Mouse (Mus musculus) embryonic facial prominence, embryonic 13.5 days (tissue): Measurements from ENCODE around the gene Aldh3b3. TPM values are rescaled to one million over a fixed set of nuclear protein-coding genes. Genes with fewer than 3 reads are reported as not detected.

ENCODE experiments used
- ATAC-seq: fragments of 200-750 bp; cut with Nextera tagmentation; 2 replicates; pipeline ENCODE4 v1.8.0; 2017; ENCODE audit warnings: low read depth; ENCODE audit not compliant: insufficient number of reproducible peaks, insufficient read depth, low FRiP score, low TSS enrichment
- H3K27ac ChIP-seq: fragments of 300-500 bp; sonication (generic); 2 replicates; pipeline ENCODE4 v1.5.1; 2015; ENCODE audit warnings: moderate library complexity, mild to moderate bottlenecking, inconsistent platforms
- H3K27me3 ChIP-seq: fragments of 300-500 bp; sonication (generic); 2 replicates; pipeline ENCODE4 v1.6.1; 2015; ENCODE audit warnings: mild to moderate bottlenecking, inconsistent platforms
- H3K36me3 ChIP-seq: fragments of 300-500 bp; sonication (generic); 2 replicates; pipeline ENCODE4 v1.6.1; 2015; ENCODE audit warnings: mild to moderate bottlenecking, inconsistent platforms
- H3K4me1 ChIP-seq: fragments of 300-500 bp; sonication (generic); 2 replicates; pipeline ENCODE4 v1.6.1; 2015; ENCODE audit warnings: inconsistent platforms
- H3K4me2 ChIP-seq: fragments of 300-500 bp; sonication (generic); 2 replicates; pipeline ENCODE4 v1.6.1; 2015; ENCODE audit warnings: moderate library complexity, mild to moderate bottlenecking, inconsistent platforms
- H3K4me3 ChIP-seq: fragments of 300-500 bp; sonication (generic); 2 replicates; pipeline ENCODE4 v1.5.1; 2015; ENCODE audit warnings: mild to moderate bottlenecking, inconsistent platforms
- H3K9ac ChIP-seq: fragments of 300-500 bp; sonication (generic); 2 replicates; pipeline ENCODE4 v1.6.1; 2015; ENCODE audit warnings: mild to moderate bottlenecking, inconsistent platforms
- H3K9me3 ChIP-seq: fragments of 300-500 bp; sonication (generic); 2 replicates; pipeline ENCODE4 v1.6.1; 2016; ENCODE audit warnings: inconsistent platforms
- WGBS: fragments of 180-500 bp; shearing (Covaris S2); methylation state at CpG from one replicate; pipeline ENCODE4 v1.1.7; 2015; ENCODE audit warnings: mixed read lengths; 5-methylcytosine and 5-hydroxymethylcytosine counted together
- polyA plus RNA-seq: library from polyadenylated mRNA; unstranded; fragments of >200 nt; fragmentation: Nextera tagmentation; extraction: Ambion mirVana; gene quantifications from 2 replicates; pipeline ENCODE4 v1.2.1, GENCODE M21; 2015

Gene Aldh3b3
- polyA plus RNA-seq, 1 experiment from 2014 or later: 0.24 TPM

DNA sequence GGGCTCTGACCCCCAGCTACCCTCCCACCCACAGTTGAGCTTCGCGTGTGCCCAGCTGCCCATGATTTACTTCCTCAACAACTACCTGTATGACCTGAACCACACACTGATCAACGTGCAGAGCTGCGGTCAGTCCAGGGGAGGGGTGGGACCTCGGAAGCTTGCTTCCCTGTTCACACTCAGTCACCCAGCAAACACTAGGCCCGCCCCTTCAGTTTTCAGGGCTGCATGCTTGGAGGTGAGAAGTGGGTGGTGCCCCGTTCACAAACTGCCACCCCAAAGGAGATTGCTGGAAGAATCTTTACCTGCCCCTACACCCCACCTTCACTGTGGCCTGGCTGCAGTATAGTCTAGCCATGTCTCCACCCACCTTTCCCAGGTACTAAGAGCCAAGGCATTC, 16.1 kb upstream of the Aldh3b3 start:
- Histone ChIP-seq H3K9ac (no peak overlapping the region), H3K4me3 (no peak overlapping the region), H3K4me2 (no peak overlapping the region), H3K36me3 (no peaks in the 10 kb centered on the region), H3K27ac (no peak overlapping the region), H3K4me1 (peaks cover 4% of the 10 kb centered on the region; the same call in 1 of the 2 replicates), H3K9me3 (no peaks in the 10 kb centered on the region), H3K27me3 (no peaks in the 10 kb centered on the region)
- ATAC-seq: no peak
- WGBS: 81% methylated on average over 7 of the region's 7 CpGs

DNA sequence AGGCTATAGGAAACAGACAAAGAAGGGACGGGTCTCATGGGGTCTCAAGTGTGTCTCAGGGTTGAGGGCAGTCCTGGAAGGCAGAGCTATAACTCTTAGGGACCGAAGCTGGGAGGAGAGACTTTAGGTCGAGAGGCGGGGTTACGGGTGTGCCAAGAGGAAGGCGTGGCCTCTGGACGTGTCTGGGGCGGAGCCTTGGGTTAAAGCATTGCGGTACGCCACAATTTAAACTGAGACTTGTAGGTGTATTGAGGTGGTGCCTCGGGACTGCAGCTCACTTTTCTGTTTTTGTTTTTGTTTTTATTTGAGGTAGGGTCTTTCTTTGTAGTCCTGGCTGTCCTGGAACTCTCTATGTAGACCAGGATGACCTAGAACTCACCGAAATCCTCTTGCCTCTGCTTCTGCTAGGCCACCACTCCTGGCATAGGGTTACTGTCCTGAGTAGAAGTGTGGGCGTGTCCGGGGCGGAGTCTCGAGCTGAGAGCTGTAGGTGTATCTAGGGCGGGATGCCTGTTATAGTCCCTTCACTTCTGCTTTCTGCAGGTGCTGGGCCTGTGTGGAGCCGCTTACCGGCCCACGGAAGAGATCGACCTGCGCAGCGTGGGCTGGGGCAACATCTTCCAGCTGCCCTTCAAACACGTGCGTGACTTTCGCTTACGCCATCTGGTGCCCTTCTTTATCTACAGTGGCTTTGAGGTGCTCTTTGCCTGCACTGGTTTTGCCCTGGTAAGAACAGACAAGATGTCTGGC, 15.3 kb upstream of the Aldh3b3 start:
- H3K9me3 ChIP-seq: no peaks in the 10 kb centered on the region
- H3K4me1 ChIP-seq: peaks cover 4% of the 10 kb centered on the region; the same call in 1 of the 2 replicates
- WGBS: 25% methylated on average over 27 of the region's 27 CpGs
- ATAC-seq: no peak
- H3K4me2 ChIP-seq: peak overlapping the region; percentile 33; the same call in 1 of the 2 replicates
- no peak overlapping the region for H3K27ac ChIP-seq
- no peak overlapping the region for H3K4me3 ChIP-seq
- H3K36me3 ChIP-seq: no peaks in the 10 kb centered on the region
- no peak overlapping the region for H3K9ac ChIP-seq
- no peaks in the 10 kb centered on the region for H3K27me3 ChIP-seq

DNA sequence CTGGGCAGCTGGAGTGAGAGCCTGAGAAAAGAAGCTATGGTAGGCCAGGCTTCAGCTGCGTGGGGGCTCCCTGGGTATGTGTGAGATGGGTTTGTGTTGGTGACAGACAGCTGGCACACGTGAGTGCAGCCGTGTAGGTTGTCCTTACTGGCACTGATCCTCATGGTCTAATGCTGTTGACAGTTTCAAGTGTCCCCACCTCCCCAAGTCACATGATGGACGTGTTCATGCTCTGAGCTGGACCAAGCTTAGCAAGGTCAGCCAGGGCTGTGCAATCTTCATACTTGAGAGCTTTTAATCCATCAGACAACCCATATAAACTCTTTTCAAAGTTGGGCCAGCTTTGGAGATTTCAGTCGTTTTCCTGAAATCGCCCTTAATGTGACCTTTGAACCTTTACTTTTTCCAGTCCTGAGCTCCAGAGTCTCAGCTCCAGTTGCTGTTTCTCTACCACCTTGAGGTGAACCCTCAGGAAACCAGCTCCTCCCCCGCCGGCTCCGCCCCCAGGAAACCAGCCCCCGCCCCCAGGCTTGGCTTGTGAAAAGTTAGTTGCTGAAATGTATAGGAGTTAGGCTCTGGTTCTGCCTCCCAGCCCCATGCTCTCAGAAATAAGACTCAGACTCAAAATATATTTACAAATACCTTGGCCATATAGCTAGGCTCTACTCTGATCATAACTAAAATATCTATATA, 12.4 kb upstream of the Aldh3b3 start:
- no peak overlapping the region for H3K4me2 ChIP-seq
- no peak overlapping the region for H3K27ac ChIP-seq
- WGBS: 32% methylated on average over 10 of the region's 10 CpGs
- no peaks in the 10 kb centered on the region for H3K9me3 ChIP-seq
- H3K9ac ChIP-seq: no peak overlapping the region
- no peaks in the 10 kb centered on the region for H3K36me3 ChIP-seq
- no peaks in the 10 kb centered on the region for H3K27me3 ChIP-seq
- H3K4me3 ChIP-seq: no peak overlapping the region
- H3K4me1 ChIP-seq: peaks cover 4% of the 10 kb centered on the region; the same call in 1 of the 2 replicates
- no peak for ATAC-seq

- 17% methylated on average over 2 of the region's 2 CpGs for WGBS
- peaks cover 4% of the 10 kb centered on the region; the same call in 1 of the 2 replicates for H3K4me1 ChIP-seq
- H3K27me3 ChIP-seq: no peaks in the 10 kb centered on the region
- H3K9ac ChIP-seq: no peak overlapping the region
- no peak overlapping the region for H3K27ac ChIP-seq
- no peak for ATAC-seq
- no peak overlapping the region for H3K4me3 ChIP-seq
- no peaks in the 10 kb centered on the region for H3K36me3 ChIP-seq
- H3K9me3 ChIP-seq: no peaks in the 10 kb centered on the region
- H3K4me2 ChIP-seq: no peak overlapping the region
These were observed 11.7 kb upstream of the Aldh3b3 start for GRCm38 (mm10) chr19:3946715-3947114.

GRCm38 (mm10) chr19:3947813-3948212, 10.6 kb upstream of the Aldh3b3 start:
- no peak for ATAC-seq
- no peak overlapping the region for H3K4me3 ChIP-seq
- H3K9ac ChIP-seq: no peak overlapping the region
- H3K27ac ChIP-seq: no peak overlapping the region
- 74% methylated on average over 3 of the region's 3 CpGs for WGBS
- no peaks in the 10 kb centered on the region for H3K27me3 ChIP-seq
- H3K9me3 ChIP-seq: no peaks in the 10 kb centered on the region
- no peak overlapping the region for H3K4me2 ChIP-seq
- H3K36me3 ChIP-seq: no peaks in the 10 kb centered on the region
- peaks cover 4% of the 10 kb centered on the region; the same call in 1 of the 2 replicates for H3K4me1 ChIP-seq

GRCm38 (mm10) chr19:3948546-3948945, 9.9 kb upstream of the Aldh3b3 start:
- Histone ChIP-seq H3K4me1 (no peaks in the 10 kb centered on the region), H3K9me3 (no peaks in the 10 kb centered on the region), H3K9ac (no peak overlapping the region), H3K27me3 (no peaks in the 10 kb centered on the region), H3K4me3 (no peak overlapping the region), H3K36me3 (no peaks in the 10 kb centered on the region), H3K4me2 (no peak overlapping the region), H3K27ac (no peak overlapping the region)
- no peak for ATAC-seq
- WGBS: 70% methylated on average over 14 of the region's 14 CpGs

DNA sequence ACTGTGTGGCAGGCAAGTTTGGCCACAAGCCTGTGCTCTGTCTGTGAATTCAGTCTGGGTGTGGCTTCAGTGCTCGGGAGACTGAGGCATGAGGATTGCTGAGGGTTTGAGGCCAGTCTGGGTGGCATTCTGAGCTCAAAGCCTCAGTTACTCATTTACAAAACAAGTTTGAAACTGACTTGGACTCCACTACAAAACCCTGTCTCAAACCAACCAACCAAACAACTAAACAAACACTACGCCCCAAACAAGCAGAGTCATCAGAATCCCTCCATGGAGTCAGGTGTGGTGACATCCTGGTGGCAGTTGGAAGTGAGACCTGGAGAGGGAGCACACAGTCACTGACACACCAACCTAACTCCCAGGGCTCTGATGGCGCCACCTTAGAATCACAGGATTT, 8.1 kb upstream of the Aldh3b3 start:
- WGBS: 71% methylated on average over 3 of the region's 3 CpGs
- H3K9ac ChIP-seq: no peak overlapping the region
- no peaks in the 10 kb centered on the region for H3K9me3 ChIP-seq
- no peak overlapping the region for H3K27ac ChIP-seq
- ATAC-seq: no peak
- no peaks in the 10 kb centered on the region for H3K4me1 ChIP-seq
- H3K4me2 ChIP-seq: no peak overlapping the region
- no peaks in the 10 kb centered on the region for H3K36me3 ChIP-seq
- no peak overlapping the region for H3K4me3 ChIP-seq
- H3K27me3 ChIP-seq: no peaks in the 10 kb centered on the region

GRCm38 (mm10) chr19:3951461-3951860, 7.0 kb upstream of the Aldh3b3 start:
- no peak for ATAC-seq
- Histone ChIP-seq H3K36me3 (no peaks in the 10 kb centered on the region), H3K4me1 (no peaks in the 10 kb centered on the region), H3K4me2 (no peak overlapping the region), H3K27me3 (no peaks in the 10 kb centered on the region), H3K9me3 (no peaks in the 10 kb centered on the region), H3K4me3 (no peak overlapping the region), H3K9ac (no peak overlapping the region), H3K27ac (no peak overlapping the region)

DNA sequence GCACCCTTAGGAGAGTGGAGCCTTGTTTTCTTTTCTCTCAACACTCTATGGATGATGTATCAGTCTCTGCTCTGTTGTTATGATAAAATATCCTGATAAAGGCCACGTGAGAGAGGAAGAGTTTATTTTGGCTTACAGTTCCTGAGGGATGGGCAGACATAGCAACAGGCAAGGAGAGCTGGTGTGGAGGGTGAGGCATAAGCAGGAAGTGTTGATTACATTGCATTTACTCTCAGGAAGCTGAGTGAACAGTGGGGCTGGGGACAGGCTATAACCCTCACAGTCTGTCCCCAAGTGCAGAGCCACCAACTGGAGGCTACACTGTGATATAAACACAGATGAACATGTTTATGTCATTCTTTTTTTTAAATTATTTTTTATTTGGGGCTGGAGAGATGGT, 6.3 kb upstream of the Aldh3b3 start:
- no peak for ATAC-seq
- H3K9me3 ChIP-seq: no peaks in the 10 kb centered on the region
- H3K27me3 ChIP-seq: no peaks in the 10 kb centered on the region
- no peak overlapping the region for H3K4me3 ChIP-seq
- H3K27ac ChIP-seq: no peak overlapping the region
- no peaks in the 10 kb centered on the region for H3K4me1 ChIP-seq
- no peaks in the 10 kb centered on the region for H3K36me3 ChIP-seq
- no peak overlapping the region for H3K9ac ChIP-seq
- H3K4me2 ChIP-seq: no peak overlapping the region
- WGBS: 50% methylated on average over 1 of the region's 1 CpGs

GRCm38 (mm10) chr19:3955033-3955432, 3.4 kb upstream of the Aldh3b3 start:
- Histone ChIP-seq H3K9me3 (no peaks in the 10 kb centered on the region), H3K9ac (no peak overlapping the region), H3K4me3 (no peak overlapping the region), H3K4me2 (no peak overlapping the region), H3K27me3 (no peaks in the 10 kb centered on the region), H3K4me1 (no peaks in the 10 kb centered on the region), H3K36me3 (no peaks in the 10 kb centered on the region), H3K27ac (no peak overlapping the region)
- 78% methylated on average over 3 of the region's 3 CpGs for WGBS
- no peak for ATAC-seq

DNA sequence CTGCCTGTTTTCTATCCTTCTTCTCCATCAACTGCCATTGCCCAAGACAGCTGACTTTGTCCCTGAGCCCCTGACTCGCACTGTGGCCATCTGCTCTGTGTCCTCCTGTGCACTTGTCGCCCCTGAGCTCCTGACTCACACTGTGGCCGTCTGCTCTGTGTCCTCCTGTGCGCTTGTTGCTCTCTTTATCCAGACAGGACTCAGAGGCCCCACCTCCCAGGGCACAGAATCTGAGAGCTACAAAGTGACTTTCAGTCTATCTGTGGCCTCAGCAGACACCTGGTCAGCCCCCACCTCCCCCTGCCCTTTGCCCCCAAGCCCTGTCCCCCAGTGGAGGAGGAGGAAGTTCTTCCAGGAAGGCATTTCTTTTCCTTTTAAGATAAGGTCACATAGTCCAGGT, 2.6 kb upstream of the Aldh3b3 start:
- H3K9me3 ChIP-seq: no peaks in the 10 kb centered on the region
- ATAC-seq: no peak
- no peak overlapping the region for H3K9ac ChIP-seq
- no peak overlapping the region for H3K4me2 ChIP-seq
- H3K27ac ChIP-seq: no peak overlapping the region
- H3K36me3 ChIP-seq: no peaks in the 10 kb centered on the region
- no peaks in the 10 kb centered on the region for H3K4me1 ChIP-seq
- 51% methylated on average over 4 of the region's 4 CpGs for WGBS
- no peaks in the 10 kb centered on the region for H3K27me3 ChIP-seq
- no peak overlapping the region for H3K4me3 ChIP-seq
